Mouse (Mus musculus): ENCODE results near the gene Izumo1.

Izumo1 gene

DNA sequence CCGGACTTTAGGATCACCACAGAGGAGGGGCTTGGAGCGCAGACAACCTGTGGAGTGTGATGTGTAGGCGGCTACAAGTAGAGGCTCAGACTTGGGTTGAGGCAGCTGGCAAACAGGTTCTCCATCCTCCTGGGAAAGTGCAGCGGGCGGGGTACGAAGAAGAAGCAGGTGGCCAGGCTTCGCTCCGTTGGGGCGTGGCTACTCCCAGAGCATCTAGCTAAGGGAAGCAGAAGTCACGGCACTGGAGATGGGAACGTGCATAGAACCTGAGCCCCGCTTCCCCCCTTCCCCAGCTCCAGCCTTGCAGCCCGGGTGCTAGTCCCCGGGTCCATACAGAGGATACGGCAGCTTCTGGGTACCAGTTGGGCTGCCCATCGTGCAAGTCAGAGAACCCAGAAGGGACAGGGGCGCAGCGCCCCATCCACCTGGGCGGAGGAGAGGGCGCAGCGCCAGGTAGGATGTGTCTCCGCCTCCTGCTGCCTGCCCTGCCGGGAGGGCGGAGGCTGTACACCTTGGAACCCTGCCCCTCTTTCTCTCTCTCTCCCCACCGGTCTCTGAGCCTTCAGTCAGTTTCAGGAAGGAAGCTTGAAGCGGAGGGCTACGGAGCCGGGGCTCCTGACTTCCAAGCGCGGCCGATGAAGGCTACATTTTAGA, 4.4 kb upstream of the Izumo1 start, which contains the start of gene Fut1:
Fut1 (plus strand) TSS at position 248 of the 654 bp plus-strand sequence.
- intact Hi-C loops (cut with DNase I): no loop called here

- intact Hi-C loops (cut with DNase I): no loop called here
Observed at GRCm38 (mm10) chr7:45618316-45618715, 3.3 kb upstream of the Izumo1 start.

GRCm38 (mm10) chr7:45619592-45619991, 2.0 kb upstream of the Izumo1 start:
- intact Hi-C loops (cut with DNase I): no loop called here

DNA sequence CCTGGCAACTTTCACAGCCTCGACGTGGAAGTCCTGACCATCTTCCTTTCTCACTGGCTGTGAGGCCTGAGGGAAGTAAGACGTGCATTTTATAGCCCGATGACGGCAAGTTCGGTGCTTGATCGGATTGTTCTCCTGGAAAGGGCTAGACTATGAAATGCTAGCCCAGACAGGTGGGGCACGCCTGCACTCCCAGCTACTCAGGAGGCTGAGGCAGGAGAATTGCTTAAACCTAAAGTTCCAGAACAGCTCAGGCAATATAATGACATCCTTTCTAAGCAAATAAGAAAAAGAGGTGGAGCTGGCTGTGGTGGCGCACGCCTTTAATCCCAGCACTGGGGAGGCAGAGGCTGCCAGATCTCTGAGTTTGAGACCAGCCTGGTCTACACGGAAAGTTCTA, 1.9 kb downstream of the Izumo1 start:
- intact Hi-C loops (cut with DNase I): no loop called here

DNA sequence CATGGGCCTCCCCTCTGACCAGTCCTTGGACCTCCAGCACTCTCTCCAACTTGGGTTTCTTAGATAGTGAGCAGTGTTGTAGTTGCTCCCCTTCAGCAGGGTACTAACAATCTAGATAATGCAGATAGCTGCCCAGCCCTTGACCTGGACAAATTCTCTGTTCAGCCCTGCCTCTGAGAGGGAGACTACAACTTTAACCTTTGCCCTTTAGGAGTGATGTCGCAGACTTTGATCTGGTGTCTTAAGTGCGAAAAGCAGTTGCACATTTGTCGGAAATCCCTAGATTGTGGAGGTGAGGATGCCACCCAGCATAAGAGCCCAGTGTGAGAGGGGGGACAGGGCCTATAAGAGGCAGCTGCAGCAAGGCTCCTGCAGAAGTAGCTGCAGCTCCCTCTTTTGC, 3.1 kb downstream of the Izumo1 start:
- intact Hi-C loops (cut with DNase I): no loop called here

DNA sequence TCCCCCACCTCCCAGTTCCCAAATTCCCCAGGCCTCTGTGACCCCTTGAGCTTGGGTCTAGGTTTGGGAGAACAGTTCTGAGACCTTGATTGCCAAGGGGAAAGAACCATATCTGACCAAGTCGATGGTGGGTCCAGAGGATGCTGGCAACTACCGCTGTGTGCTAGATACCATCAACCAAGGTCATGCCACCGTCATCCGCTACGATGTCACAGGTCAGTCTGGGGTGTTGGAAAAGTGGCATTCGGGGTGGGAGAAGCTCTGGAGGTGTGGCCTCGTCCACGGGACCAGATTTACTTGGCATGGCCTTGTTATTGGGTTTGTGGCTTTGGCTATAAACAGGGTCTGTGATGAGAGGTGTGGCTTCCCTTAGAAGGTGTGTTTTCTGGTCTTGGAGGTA, 3.9 kb downstream of the Izumo1 start:
- intact Hi-C loops (cut with DNase I): no loop called here

GRCm38 (mm10) chr7:45626571-45627076, 5.0 kb downstream of the Izumo1 start:
- intact Hi-C loops (cut with DNase I): no loop called here

GRCm38 (mm10) chr7:45627261-45627660, 5.7 kb downstream of the Izumo1 start, which contains the start of gene Rasip1:
Gene Rasip1 (plus strand): TSS chr7:45627488.
- intact Hi-C loops (cut with DNase I): no loop called here

DNA sequence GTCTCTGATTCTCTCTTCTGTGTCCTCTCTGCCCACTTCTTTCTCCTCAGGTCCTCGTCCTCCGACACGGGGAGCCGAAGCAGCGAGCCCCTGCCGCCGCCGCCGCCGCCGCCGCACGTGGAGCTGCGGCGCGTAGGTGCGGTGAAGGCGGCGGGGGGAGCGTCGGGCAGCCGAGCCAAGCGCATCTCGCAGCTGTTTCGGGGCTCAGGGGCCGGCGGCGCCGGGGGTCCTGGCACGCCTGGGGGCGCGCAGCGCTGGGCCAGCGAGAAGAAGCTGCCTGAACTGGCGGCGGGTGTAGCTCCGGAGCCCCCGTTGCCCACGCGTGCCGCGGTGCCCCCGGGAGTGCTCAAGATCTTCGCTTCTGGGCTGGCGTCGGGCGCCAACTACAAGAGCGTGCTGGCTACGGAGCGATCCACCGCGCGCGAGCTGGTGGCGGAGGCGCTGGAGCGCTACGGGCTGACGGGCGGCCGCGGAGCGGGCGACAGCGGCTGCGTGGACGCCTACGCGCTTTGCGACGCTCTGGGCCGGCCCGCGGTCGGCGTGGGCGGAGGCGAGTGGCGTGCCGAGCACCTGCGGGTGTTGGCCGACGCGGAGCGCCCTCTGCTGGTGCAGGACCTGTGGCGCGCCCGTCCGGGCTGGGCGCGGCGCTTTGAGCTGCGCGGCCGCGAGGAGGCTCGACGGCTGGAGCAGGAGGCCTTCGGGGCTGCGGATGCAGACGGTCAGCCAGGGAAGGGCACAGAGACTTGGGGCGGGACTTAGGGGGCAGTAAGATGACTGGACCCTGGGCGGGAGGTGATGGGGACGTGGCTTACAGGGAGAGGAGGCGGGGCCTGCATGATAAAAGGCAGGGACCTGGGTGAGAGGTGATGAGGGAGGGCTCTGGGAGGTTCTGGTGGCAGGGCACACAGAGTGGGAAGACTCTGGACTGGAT, 7.0 kb downstream of the Izumo1 start:
- intact Hi-C loops (cut with DNase I): no loop called here

GRCm38 (mm10) chr7:45630064-45630907, 8.7 kb downstream of the Izumo1 start:
- intact Hi-C loops (cut with DNase I): no loop called here

GRCm38 (mm10) chr7:45632499-45632898, 10.9 kb downstream of the Izumo1 start:
- intact Hi-C loops (cut with DNase I): no loop called here

- intact Hi-C loops (cut with DNase I): no loop called here
Observed at GRCm38 (mm10) chr7:45634946-45635681, 13.5 kb downstream of the Izumo1 start.

DNA sequence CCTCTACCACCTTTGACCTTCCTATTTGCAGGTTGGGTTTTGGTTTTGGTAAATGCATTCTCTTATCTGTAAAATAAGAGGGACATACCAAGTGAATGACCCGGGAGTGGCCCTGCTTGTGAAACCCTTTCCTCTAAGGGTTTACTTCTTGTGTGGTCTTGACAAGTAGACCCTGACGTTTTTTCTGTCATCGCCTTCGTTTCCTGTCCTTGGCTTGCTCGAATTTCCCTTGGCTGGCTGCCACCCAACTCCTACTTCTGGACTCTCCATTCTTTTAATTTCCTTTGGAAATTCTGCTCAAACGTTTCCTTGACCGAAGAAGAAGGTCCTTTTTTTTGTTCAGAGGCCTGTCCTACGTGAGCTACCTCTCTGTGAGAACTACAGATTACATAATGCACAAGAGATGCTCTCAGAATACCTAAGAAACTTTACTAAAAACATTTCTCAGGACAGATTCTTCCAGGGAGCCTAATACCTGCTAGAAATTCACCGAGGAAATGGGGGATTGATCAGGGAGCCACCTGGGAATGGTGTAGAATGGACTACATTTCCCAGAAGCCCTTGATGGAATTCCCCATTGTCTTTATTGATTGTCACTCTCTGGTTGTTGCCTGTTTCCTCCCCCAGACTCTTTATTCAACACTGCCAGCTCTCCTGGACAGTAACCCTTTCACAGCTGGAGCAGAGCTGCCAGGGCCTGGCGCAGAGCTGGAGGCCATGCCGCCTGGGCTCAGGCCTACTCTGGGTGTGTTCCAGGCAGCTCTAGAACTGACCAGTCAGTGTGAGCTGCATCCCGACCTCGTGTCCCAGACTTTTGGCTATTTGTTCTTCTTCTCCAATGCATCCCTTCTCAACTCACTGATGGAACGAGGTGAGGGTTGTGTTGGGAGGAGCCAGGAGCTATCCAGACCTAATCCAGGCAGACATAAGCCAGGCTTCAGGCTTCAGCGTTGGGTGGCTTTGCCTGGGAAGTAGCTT, 14.4 kb downstream of the Izumo1 start:
- intact Hi-C loops (cut with DNase I): no loop called here

DNA sequence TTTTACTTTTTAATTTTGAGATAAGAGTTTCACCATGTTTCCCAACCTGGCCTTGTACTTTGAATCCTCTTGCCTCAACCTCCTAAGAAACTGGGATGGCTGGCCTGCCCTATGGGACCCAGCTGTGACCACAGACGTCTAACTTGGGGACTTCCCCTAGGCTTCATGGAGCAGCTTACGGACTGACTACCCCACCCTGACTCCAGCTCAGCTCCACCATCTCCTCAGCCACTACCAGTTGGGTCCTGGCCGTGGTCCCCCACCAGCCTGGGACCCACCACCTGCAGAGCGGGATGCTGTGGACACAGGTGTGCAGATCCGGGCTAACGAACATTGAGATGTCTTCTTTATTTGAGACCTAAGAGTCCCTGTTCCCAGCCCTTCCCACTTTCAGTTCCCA, 16.1 kb downstream of the Izumo1 start:
- intact Hi-C loops (cut with DNase I): no loop called here

- intact Hi-C loops (cut with DNase I): no loop called here
Observed at GRCm38 (mm10) chr7:45638623-45639401, 17.2 kb downstream of the Izumo1 start.

DNA sequence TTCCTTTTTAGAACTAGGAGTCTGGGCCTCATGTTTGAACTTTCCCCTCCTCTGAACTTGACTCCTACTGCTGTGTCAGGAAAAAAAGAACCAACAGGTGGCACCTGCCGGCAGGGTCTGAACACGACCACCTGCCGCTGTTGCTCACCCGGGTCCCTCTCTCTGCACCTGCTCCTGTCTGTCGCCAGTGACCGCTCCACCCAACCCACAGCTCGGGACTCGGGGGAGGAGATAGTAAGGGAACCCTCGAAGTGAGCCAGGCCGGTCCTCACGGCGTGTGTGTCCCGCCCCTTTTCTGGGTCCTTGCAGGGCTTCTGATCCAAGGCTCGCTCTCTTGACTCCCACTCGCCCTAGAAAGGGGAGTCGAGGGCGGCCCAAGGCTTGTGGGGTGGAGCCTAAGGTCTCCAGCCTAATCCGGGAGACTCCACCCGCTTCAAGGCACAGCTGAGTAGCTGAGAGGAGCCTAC, 18.0 kb downstream of the Izumo1 start, which contains the start of gene Mamstr:
Mamstr (plus strand) TSS at position 417 of the 467 bp plus-strand sequence.
- intact Hi-C loops (cut with DNase I): loop anchor here (5.0 kb wide), 1 partner anchor 43 kb away; the partner anchor contains the start of gene Ntn5

DNA sequence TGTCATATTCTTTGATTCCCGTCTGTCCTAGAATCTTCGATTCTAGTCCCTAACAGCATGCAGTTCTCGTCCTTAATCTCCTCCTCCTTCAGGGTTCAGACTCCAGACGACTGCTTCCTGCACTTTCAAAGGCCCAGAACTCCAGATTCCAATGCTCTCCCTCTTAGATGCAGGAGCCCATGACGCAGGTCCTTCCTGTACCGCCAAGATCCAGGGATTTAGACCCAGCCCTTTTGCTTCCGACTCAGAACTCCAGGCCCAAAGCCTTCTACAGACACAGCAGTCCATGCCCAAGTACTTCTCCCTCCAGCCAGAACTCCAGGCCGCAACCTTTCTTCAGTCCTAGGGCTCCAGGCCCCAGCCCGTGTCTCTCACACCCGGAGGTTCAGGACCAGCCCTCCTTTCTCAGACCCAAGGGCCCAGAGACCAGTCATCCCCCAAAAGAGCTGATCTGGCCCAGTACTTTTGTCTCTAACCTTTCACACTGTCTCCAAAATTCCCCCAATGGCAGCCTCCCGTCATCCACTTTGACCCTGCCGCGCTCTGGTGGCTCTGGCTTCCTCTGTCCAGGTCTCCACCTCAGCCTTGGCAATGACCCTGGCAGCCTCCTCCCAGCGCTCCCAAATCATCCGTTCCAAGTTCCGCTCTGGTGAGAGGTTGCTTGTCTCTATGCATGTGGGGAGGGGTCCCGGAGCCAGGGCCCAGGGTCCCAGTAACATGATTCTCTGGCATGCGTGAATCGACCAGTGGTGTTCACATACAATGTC, 18.8 kb downstream of the Izumo1 start:
- intact Hi-C loops (cut with DNase I): loop anchor here (5.0 kb wide), 1 partner anchor 42 kb away; the partner anchor contains the start of gene Ntn5
